Mouse (Mus musculus): ENCODE results near the gene Fam114a1.

Gene Fam114a1

DNA sequence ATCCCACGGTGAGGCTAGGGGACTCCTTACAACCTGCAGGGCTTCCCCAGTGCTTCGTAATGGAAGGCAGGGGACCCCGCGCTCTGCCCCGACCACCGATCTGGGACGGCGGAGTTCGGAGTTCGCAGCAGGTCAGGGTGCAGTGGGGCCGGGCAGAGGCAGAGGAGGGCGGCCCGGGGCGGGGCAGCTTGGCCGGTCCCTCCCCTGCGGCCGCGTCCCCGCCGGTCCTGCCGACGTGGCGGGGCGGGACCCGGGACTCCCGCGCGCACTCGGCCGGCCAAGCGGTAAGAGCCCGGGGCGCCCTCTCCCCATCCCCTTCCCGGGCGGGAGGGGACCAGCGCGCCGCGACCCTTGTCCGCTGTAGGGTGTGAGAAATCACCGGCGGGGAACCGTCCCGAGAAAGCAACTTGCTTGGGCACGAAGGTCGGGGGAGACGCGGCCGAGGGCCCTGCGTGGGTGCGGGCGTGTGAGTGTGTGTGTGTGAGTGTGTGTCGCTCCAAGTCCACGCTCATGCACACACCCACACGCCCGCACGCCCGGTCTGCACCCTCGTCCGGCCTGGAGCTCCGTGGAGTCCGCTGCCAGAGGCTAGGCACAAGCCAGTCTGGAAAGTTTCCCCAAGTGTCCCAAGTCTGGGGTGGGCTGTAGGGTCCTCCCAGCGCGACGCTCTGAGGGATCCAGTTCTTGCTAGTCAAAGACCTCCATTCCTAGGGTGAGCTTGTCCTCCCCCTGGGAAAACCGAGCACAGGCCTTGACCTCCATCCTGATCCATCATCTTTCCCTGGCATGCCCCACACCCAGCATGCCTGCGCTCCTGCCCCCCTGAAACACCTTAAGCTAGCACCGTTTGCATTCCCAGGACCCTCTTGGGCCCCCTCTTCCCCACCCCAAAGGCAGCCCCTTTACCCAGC, at the start of gene Fam114a1:
Fam114a1 (plus strand) TSS at position 211 of the 911 bp plus-strand sequence.
- peak; percentile 87 for DNase-seq

DNA sequence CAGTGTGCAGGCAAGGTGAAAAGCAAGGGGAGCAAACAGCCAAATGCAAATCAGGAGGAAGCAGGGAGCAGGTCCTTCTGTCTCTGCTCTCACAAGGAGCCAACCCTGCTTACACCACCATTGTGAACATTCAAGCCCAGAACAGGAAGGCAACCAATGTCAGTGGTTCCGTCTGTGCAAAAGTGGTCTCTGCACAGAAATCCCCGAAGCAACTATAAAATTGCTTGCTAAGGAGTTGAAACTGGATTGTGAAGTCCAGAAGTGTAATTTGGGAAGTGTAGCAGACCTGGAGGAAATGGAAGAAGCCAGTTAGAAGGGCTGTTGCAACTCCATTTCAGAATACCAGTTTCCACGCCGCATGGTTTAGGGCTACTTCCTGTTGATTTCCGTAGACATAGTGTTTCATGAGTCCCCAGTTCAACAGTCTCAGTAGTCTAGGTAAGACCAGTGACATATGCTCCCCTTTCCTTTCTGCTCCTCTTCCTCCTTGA, 46.9 kb upstream of the Fam114a1 start:
- no peak for DNase-seq

DNA sequence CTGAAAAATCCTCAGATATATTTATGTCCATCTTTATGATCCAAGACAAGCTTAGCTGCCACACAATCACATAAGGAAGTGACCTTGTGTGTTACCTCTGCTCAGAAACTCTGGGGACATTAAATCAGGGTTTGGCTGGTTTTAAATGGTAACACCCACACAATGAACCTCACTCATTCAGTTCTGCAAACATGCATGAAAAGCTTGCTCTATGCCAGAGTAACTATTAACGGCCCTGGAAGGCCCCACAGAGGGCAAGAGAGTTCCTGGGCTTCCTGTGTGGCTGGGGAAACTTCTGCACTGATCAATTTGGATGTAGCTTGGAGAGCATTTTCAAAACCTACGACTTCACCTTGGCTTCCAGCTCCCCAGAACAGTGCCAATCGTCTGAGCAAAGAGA, 37.7 kb upstream of the Fam114a1 start:
- no peak for DNase-seq

DNA sequence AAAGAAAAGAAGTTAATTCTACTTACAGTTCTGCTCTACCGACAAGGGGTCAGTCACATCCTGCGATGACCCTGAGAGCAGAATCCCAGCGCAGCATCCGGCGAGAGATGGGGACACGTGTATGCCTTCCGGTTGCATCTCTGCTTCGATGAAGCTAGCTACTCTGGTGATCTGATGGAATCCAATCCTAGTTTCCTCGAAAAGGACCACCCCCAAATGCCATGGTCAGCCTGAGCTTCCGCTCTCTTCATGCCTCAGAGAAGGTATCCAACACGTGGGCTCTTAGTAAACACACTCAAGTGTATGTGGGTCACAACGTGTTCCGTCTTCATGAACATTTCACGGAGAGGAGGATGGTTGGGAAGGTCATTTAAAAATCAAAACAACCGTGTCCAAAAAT, 37.1 kb upstream of the Fam114a1 start:
- no peak for DNase-seq

DNA sequence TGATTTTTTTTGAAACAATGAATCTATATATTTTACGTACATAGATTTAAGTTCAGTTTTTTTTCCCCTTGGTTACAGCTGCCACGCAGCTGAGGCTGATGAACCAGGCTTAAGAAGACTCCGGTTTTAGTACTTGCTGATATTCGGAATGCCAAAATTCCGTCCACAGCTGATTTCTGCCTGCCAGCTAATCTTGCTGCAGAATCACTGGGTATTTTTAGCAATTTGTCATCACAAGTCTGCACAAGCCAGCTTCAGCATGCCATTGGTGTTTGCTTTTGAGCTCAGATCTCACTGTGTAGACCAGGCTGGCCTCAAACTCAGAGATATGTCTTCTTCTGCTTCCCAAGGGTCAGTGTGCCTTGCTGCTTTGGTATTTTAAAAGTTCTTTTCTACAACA, 18.4 kb upstream of the Fam114a1 start:
- no peak for DNase-seq

DNA sequence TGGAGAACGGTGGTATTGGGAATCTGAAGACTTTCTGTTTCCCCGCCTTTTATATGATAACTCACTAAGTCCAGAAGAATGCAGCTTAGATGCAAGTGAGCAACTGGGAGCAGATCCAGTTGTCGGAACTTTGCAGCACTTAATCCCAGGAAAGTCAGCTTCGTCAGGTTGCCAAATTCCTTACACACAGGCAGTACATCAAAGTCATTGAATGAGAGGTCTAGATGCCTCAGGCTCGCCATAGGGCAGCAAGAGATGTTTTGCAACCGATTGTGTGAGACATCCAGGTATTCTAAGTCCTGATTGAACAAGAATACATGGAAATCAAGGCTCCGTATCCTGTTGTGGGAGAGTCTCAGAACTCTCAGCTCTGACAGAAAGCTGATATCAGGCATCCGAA, 14.9 kb upstream of the Fam114a1 start:
- no peak for DNase-seq

DNA sequence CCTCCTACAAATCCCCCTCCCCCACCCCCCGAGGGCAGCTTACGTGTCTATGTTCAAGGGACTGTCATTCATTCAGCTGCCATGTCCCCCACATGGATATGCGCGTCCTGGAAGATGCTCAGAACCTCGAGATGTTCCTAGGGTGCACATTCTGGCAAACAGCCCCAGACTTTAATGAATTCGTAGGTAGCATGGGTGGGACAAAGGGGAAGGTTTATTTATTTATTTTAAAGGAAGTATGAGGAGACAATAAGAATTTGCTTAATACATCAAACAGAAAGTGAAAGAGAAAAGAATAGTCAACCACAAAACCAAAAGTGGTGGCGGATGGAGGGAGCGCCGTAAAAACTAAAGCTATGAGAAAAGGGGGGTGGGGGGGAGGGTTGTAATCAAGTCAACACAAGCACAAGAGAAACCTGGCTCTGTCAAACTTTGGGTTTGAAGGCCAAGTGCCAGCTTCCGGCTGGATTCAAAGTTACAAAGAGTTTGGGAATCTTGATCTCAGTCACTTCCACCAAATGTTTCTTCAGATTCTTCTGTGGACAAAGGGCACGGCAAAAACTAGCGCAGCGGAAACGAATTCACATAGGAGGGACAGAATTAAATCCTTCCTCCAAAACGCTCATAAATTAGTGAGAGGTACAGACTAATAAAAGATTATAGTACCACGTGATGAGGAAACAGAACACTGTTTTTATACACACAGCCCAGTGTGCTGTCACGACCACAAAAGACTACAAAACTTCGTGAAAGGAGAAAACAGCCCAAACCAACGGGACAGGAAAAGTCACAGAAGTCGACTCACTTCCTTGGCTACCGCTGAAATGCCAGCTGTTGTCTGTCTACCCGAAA, 10.7 kb upstream of the Fam114a1 start:
- peak; percentile 27 for DNase-seq

DNA sequence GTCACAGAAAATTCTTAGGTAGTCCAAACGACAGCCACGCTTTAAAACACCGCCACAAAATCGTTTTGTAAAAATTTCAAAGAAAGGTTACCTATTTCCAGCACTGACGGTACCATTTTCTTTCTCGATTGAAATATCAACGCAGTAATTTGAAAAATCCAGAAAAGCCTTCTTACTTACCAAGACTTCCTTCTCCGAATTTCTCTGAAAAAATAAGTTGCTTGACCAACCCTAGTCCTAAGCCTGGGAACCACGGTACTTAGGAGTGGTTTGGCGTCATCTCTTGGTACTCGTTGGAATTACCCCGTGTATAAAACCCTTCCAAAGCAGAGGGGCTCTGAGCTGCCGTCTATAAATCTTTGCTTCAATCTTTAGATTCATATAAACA, 10.0 kb upstream of the Fam114a1 start, which contains the start of gene Tlr6:
Tlr6 (minus strand) TSS at position 255 of the 388 bp plus-strand sequence.
- peak; percentile 77 for DNase-seq

DNA sequence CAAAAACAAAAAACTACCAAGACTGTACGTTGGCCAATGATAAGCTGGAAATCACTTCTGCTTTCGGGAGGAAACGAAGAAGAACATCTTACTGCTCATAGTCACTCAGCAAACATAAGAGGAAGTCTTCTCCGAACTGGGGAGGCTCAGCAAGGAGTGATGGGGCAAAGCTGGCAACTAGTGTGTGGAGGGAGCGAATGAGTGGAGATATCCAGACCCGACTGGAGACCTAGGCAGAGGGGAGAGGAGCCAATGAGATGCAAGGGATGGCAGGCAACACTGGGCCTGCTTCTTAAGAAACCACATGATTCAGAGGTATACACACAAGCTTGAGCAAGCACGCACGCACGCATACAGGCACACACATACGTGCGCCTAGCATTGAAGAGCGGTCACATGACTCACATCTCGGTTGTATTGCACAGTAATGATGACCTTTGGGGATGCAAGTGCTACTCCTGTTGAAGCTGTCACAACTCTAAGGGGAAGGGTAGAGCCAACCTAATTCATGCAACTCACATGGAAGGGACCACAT, 8.9 kb upstream of the Fam114a1 start:
- DNase-seq: no peak

DNA sequence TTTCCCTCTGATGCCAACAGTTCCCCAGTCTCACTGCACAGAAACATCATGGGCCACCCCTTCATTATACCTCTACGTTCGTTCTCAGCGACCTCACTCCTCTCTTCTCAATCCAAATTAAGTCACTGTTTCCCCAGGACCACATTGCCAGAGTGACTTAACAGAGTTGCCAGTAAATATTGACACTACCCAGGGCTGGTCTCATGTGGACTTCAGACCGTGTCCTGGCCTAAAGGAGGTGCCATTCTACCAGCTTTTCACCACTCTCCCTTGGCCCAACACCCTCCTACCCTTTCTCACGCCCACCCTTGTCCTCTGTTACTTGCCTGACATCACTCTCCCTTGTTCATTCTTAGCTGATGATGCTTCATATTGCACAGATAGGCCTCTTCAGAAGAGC, 6.6 kb upstream of the Fam114a1 start:
- DNase-seq: no peak

DNA sequence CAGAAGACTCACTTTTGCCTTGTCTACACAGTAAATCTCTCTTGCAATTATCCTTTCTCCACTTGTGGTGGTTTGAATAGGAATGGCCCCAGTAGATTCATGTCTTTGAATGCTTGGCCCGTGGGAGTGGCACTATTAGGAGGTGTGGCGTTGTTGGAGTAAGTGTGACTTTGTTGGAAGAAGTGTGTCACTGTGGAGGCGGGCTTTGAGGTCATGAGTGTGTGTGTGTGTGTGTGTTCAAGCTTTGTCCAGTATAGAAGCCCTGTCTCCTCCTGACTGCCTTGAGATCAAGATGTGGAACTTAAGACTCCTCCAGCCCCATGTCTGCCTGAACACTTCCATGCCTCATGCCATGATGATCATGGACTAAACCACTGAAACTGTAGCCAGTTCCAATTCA, 6.1 kb upstream of the Fam114a1 start:
- DNase-seq: no peak

DNA sequence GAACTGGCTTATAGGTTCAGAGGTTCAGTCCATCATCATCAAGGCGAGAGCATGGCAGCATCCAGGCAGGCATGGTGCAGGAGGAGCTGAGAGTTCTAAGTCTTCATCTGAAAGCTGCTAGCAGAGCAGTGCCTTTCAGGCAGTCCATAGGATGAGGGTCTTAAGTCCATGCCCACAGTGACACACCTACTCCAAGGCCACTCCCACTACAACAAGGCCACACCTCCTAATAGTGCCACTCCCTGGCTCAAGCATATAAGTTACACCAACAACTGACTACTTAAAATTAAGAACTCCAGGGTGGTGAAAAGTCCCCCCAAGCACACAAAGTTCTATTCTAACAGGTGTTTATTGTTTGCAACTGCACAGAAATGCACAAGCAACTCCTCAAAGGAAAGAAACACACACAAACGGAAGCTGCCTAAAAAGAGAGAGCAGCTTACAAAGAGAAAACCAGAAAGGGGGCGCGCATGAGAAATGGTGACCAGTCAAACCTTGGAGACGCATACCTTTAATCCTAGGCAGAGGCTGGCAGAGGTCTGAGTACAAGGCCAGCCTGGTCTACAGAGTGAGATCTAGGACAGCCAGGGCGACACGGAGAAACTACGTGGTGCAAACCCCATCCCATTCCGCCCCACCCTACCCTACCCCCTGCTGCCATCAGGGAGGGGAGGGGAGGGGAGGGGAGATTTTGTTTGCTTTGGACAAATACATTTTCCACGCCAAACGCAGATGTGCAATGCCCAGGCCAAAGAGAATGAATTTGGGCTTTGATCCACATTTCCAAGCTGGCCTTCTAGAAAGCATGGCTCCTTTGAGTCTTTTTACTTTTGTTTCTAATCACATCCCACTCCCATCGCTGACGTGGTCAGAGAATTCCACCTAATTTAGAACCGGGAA, 660 bp upstream of the Fam114a1 start:
- DNase-seq: peak; percentile 65

DNA sequence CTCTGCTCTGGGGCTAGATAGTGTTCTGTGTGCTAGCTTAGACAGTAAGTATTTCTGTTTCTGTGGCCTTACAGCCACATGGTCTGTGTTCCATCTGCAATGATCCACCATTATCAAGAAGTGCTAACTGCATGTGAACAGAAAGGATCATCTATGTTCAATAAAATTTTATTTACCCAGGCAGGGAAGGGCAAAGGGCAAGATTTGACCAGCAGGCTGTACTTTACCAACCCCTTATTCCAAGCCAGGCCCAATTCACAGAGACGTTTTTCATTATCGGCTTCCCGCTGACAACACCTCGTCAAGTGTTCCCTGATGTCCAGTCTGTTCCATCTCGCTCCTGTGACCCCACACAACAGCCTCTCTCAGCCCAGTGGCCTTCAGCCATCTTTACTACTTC, 5.2 kb downstream of the Fam114a1 start:
- DNase-seq: no peak

DNA sequence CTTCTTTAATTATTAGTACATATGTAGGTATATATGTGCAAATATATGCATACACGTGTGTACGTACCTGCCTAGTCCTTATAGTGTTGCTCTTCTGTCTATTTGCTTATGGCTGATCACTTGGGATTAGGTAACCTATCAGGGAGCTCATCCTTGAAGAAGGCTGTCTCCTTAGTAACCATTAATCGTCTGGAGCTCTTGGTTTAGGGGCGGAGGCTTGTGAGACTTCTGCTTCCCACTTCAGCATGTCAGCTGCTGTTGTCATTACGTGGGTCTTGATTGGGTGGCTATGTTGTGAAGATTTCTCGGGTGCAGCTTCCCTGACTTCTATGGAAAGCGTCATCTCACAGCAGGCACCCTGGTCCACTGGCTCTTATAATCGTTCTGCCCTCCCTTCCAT, 7.3 kb downstream of the Fam114a1 start:
- no peak for DNase-seq

DNA sequence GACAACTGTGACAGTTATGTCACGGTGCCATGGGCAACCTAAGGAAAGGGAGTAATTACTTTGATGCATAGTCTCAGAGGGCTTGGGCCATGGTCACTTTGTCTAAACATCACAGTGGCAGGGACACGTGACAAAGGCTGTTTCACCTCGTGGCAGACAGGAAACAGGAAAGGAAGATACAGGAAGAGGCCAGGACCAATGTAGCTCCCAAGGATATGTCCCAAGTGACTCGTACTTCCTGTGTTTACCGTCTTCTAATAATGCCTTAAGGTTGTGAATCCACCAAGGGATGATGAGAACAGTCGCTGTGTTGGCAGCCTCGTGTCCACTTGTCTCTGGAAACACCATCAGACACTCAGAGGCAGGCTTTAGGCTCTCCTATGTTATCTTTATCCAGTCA, 16.1 kb downstream of the Fam114a1 start:
- peak; percentile 42 for DNase-seq

DNA sequence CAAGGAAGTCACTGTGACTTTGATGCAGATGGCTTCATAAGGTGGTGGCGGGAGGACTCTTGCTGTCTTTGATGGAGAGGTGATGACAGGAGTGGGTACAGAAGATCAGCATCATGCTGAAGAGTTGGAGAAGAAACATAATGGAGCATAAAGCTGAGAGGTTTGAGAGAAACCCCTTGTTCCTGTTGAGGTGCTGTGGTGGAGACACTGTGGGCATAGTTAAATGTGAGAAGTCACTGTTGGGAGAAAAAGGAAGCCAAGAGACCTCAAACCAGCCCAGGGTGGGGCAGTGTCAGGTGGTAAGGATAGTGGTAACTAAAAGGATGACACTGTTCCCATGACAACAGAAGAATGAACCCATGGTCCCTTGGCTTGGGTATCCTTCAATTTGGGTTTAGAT, 20.1 kb downstream of the Fam114a1 start:
- no peak for DNase-seq

DNA sequence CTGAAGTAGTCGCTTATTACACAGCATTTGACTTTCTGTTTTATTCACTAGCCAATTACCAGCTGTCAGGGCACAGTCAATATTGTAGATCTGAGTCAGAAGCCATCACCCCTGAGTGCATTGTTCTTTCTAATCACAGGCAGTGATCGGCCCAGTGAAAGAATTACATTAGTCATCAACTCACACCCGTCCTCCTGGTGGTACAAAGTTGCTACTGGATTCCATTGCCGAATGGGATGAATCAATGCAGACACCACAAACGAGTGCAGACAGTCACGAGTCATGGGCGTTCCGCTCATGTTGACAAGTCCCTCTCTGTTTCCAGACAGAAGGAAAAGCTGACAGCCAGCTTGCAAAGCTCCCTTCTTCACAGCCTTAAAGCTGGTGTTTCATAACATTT, 22.7 kb downstream of the Fam114a1 start:
- DNase-seq: no peak

DNA sequence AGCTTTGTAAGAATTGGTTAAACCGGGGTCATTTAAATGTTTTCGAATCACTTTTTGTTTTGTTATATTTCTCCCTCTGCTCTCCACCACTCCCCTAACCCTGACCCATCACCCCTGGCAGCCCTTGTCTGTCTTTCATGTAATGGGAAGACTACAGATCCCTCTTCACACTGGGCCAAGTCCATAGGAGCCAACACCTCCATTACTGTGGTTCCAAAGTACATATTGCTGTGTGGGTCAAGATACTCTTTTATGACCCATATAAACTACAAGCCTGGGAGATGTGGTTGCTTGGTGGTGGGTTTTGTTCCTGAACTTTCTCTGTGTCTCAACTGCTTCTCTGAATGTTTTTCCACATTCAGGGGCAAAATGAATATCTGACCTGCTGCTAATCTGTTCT, 25.5 kb downstream of the Fam114a1 start:
- no peak for DNase-seq

DNA sequence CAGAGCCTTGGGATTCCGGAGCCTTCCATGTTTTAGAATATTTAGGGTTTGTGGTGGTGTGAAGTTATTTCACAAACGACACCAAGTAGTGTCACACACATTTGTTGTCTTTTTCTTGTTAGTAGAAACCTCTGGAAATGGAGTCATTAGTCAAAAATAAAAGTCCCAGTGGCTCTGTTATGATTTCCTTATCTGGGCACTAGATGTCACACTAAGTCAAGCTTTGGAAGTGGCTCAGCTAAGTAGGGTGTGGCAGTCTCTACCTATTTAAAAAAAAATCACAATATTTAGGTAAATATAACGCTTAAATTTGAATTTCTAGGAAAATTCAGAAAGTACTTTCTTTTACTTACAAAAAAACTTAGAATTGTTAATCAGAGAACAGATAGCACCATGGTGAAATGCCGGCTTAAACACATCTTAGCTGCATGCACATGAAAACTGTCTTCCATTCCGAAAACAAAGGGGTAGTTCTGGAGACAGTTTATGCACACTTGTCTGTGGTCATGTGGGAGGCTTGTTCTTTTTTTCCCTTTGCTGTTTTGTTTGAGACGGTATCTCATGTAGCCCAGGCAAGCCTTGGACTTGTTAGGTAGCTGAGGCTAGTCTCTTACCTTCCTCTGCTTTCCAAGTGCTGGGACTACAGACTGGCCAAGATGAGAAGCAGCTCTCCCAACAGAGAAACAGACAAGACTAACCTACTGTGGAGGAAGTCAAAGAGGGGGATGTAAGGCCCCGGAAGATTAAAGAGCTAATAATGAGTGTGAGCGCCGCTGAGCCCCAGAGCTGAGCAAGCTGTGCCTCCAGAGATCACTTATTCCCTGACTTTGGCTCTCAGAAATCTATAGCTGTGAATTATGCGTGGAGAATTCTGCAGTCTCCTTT, 33.3 kb downstream of the Fam114a1 start:
- DNase-seq: peak; percentile 25

DNA sequence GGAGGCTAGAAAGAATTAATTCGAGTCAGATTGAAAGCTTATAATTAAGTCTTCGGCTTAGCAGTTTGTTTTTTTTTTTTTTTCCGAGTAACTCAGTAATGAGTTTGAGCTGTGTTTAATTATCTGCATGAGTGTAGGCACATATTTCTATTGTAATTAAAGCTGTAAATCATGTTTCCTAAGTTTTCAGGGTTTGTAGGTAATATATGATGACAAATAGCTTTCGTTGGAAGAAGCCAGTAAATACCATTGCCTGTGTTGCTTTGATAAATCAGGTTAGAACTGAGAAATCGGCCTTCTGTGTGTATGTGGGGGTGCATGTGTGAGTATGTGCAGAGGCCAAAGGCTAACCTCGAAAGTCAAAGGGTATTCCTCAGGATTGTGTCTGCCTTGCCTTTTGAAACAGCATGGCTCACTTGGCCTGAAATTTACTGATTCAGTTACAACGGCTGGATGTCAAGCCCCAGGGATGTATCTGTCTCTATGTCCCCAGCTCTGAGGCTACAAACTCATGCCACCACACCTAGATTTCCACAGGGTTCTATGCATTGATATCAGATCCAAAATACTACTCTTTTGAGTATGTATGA, 34.2 kb downstream of the Fam114a1 start:
- DNase-seq: no peak

DNA sequence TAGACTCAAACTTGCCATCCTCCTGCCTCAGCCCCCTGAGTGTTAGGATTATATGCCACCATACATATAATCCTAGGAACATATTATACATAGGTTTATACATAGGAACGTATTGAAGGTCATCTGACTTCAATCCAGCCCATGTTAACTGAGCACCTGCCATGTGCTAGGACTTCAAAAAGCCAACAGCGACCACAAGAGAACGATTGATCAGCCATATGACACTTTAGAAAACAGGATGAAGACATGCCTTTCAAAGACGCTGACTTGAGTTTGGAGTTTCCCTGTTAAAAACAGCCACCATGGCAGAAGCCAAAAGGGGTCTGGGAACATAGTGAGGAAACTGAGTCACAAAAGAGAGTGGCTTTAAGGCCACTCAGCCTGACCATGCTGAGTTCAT, 35.4 kb downstream of the Fam114a1 start:
- DNase-seq: no peak

Measured in lung, postnatal 10 days (tissue).